Mouse (Mus musculus) hindbrain, embryonic 16.5 days (tissue): ENCODE measurements around the gene Arhgap35. TPM values are rescaled to one million over a fixed set of nuclear protein-coding genes. Genes with fewer than 3 reads are reported as not detected.

Source experiments
- ATAC-seq: fragments of 200-750 bp; cut with Nextera tagmentation; 2 replicates; pipeline ENCODE4 v1.8.0; 2017; ENCODE audit warnings: moderate TSS enrichment, moderate library complexity
- H3K27ac ChIP-seq: fragments of 300-500 bp; sonication (generic); 2 replicates; pipeline ENCODE4 v1.5.1; 2014; ENCODE audit warnings: low read depth, mild to moderate bottlenecking, control low read depth, low read length, moderate library complexity
- H3K27me3 ChIP-seq: fragments of 300-500 bp; sonication (generic); replicated peaks from 2 replicates; pipeline ENCODE4 v1.6.1; 2014; ENCODE audit warnings: low read length; ENCODE audit not compliant: control insufficient read depth, insufficient read depth
- H3K36me3 ChIP-seq: fragments of 300-500 bp; sonication (generic); 2 replicates; pipeline ENCODE4 v1.6.1; 2014; ENCODE audit warnings: mild to moderate bottlenecking, low read length, moderate library complexity, mixed read lengths; ENCODE audit not compliant: control insufficient read depth, insufficient read depth
- H3K4me1 ChIP-seq: fragments of 300-500 bp; sonication (generic); 2 replicates; pipeline ENCODE4 v1.6.1; 2014; ENCODE audit warnings: low read depth, low read length; ENCODE audit not compliant: control insufficient read depth, insufficient read depth
- H3K4me2 ChIP-seq: fragments of 300-500 bp; sonication (generic); 2 replicates; pipeline ENCODE4 v1.6.1; 2014; ENCODE audit warnings: mild to moderate bottlenecking, low read length, control low read depth, moderate library complexity
- H3K4me3 ChIP-seq: fragments of 300-500 bp; sonication (generic); 2 replicates; pipeline ENCODE4 v1.5.1; 2014; ENCODE audit warnings: mild to moderate bottlenecking, low read length, control low read depth, moderate library complexity
- H3K9ac ChIP-seq: fragments of 300-500 bp; sonication (generic); 2 replicates; pipeline ENCODE4 v1.6.1; 2014; ENCODE audit warnings: low read depth, mild to moderate bottlenecking, control low read depth, low read length, moderate library complexity
- H3K9me3 ChIP-seq: fragments of 300-500 bp; sonication (generic); 2 replicates; pipeline ENCODE4 v1.6.1; 2014; ENCODE audit warnings: mild to moderate bottlenecking, low read length, moderate library complexity; ENCODE audit not compliant: control insufficient read depth
- WGBS: fragments of 180-500 bp; shearing (Covaris S2); extraction: QIAGEN DNeasy Blood & Tissue Kit; methylation state at CpG from one replicate; pipeline ENCODE4 v1.1.7; 2014; 5-methylcytosine and 5-hydroxymethylcytosine counted together
- polyA plus RNA-seq: library from polyadenylated mRNA; unstranded; fragments of >200 nt; fragmentation: Nextera tagmentation; extraction: Ambion mirVana; gene quantifications from 2 replicates; pipeline ENCODE4 v1.2.1, GENCODE M21; 2015

The Arhgap35 gene
- polyA plus RNA-seq, 1 experiment from 2014 or later: 28.5 TPM

DNA sequence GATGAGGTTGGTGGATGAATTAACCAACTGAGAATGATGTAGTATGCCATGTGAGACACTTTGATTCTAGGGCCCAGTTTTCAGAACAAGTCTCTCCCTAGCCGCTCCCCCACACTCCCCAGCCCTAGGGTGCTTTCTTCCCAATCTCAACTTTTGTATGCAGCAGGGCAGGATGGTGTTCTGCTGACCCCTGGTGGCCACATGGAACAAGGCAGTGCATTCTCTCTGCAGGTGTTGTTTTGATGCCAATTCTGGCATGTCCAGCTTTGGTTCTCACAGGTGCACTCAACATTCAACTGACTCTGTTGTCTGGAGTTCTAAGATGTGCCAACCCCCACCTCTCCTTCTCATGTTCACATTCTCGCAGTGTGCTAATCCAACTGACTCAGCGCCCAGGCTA, 123.0 kb downstream of the Arhgap35 start:
- Histone ChIP-seq H3K36me3 (peaks cover 11% of the 10 kb centered on the region), H3K9ac (no peak overlapping the region), H3K9me3 (no peaks in the 10 kb centered on the region), H3K4me2 (no peak overlapping the region), H3K27ac (no peak overlapping the region), H3K4me1 (no peaks in the 10 kb centered on the region), H3K4me3 (no peak overlapping the region), H3K27me3 (no peaks in the 10 kb centered on the region)
- WGBS: 41% methylated on average over 3 of the region's 3 CpGs
- ATAC-seq: peak; percentile 57; the same call in 1 of the 2 replicates

DNA sequence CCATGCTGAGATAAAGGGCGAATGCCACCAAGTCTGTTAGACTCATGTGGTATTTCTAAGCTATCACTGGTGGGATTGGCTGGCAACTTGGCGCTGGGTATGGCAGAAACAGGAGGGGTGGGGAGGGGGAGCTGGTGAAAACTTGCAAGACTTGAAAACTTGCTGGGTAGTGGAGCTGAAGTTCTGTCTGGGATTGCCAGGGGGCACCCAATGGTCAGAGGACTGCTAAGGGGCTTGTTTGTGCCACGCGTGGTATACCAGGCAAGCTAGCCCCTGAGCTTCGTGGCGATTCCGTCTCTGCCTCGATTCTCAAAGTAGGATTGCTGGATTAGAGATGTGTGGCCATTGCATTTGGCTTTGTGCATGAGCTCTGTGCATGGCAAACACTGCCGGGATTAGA, 124.8 kb downstream of the Arhgap35 start:
- Histone ChIP-seq H3K4me1 (no peaks in the 10 kb centered on the region), H3K4me2 (no peak overlapping the region), H3K27me3 (no peaks in the 10 kb centered on the region), H3K4me3 (no peak overlapping the region), H3K36me3 (no peaks in the 10 kb centered on the region), H3K9me3 (no peaks in the 10 kb centered on the region), H3K27ac (no peak overlapping the region), H3K9ac (no peak overlapping the region)
- WGBS: 83% methylated on average over 9 of the region's 9 CpGs
- no peak for ATAC-seq

- Histone ChIP-seq H3K9ac (no peak overlapping the region), H3K27ac (no peak overlapping the region)
Measured at GRCm38 (mm10) chr7:16488816-16489215, 126.0 kb downstream of the Arhgap35 start.

GRCm38 (mm10) chr7:16477628-16478027, 137.2 kb downstream of the Arhgap35 start, which contains the start of gene Npas1:
Gene Npas1, minus strand, starts transcription at chr7:16477728.
- H3K9ac ChIP-seq: peak within 1 kb of the TSS; percentile 51

More at GRCm38 (mm10) chr7:16488816-16489215, 126.0 kb downstream of the Arhgap35 start:
- Histone ChIP-seq H3K36me3 (no peaks in the 10 kb centered on the region), H3K4me3 (no peak overlapping the region), H3K9me3 (no peaks in the 10 kb centered on the region), H3K27me3 (no peaks in the 10 kb centered on the region), H3K4me1 (no peaks in the 10 kb centered on the region), H3K4me2 (no peak overlapping the region)
- ATAC-seq: no peak

DNA sequence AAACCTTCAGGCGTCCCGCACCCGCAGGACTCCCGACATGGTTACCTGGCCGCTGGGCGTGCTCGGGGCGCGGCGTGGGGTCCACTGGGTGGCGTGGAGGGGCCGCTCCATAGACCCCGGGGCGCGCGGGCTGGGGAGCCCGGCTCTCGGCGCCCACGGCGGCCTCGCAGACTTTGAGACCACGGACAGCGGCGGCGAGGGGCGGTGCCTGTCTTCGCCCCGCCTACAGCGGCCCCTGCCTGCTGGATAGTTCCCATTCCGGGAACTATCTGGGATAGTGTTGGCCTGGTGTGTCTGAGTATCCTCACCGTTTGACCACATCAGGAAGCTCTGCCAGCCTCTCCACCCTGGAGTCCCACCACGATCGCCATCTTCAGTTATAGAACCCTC, 138.2 kb downstream of the Arhgap35 start:
- Histone ChIP-seq H3K36me3 (no peaks in the 10 kb centered on the region), H3K4me3 (peak overlapping the region; percentile 44), H3K4me2 (peak overlapping the region; percentile 60), H3K27me3 (peaks cover 41% of the 10 kb centered on the region), H3K9ac (peak overlapping the region; percentile 51), H3K4me1 (peaks cover 18% of the 10 kb centered on the region), H3K27ac (no peak overlapping the region), H3K9me3 (no peaks in the 10 kb centered on the region)
- peak; percentile 26; the same call in 1 of the 2 replicates for ATAC-seq
- 1% methylated on average over 33 of the region's 34 CpGs for WGBS

More at GRCm38 (mm10) chr7:16477628-16478027, 137.2 kb downstream of the Arhgap35 start, which contains the start of gene Npas1:
- H3K27ac ChIP-seq: no peak within 1 kb of the TSS
- H3K36me3 ChIP-seq: no peaks in the 10 kb centered on the region
- peak within 1 kb of the TSS; percentile 60 for H3K4me2 ChIP-seq
- peaks cover 18% of the 10 kb centered on the region for H3K4me1 ChIP-seq
- H3K9me3 ChIP-seq: no peaks in the 10 kb centered on the region
- 90% methylated on average over 8 of the region's 8 CpGs for WGBS
- H3K27me3 ChIP-seq: peaks cover 41% of the 10 kb centered on the region
- no peak for ATAC-seq
- peak within 1 kb of the TSS; percentile 44 for H3K4me3 ChIP-seq

DNA sequence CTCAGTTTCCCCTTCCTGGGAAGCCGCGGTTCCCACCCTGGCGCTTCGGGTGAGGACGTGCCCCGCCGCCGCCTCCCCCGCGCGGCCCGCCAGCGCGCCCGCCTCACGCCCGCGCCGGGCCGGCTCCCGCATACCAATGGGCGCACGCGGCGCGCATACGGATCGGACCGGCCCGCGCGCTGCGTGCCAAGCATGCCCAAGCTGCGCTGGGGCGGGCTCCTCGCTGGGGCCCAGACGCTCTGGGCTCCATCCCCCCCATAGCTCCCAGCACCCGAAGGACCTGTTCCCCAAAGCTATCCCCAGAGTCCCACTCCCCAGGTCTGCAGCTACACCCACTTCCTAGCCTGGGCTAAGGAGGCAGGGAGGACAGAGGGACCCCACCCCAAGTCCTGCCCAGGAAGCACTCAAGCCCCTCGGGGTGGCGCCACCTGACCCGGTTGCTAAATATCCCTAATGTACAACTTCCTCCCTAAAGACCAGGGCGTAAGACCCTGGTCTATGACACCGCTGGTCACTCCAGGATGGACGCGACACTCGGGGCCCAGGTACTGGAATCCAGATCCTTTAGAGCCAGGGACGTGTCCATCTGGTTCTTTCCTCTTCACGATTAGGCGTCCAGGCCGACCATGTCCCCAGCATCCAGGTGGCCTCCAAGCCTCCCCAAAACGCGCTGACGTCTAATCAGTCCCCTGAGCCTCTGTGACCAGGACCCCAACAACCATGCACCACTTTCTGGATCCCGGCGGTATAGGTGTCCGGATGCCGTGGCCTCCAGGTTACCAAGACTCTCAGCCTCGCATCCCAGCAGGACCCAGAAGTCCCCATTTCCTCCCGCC, 138.8 kb downstream of the Arhgap35 start:
- peak overlapping the region; percentile 60 for H3K4me2 ChIP-seq

GRCm38 (mm10) chr7:16475321-16475720, 139.5 kb downstream of the Arhgap35 start:
- H3K9ac ChIP-seq: peak overlapping the region; percentile 35; the same call in 1 of the 2 replicates

More for the DNA sequence above, 138.8 kb downstream of the Arhgap35 start:
- peak; percentile 25 for ATAC-seq
- Histone ChIP-seq H3K27ac (no peak overlapping the region), H3K9me3 (no peaks in the 10 kb centered on the region), H3K27me3 (peaks cover 41% of the 10 kb centered on the region), H3K9ac (peak overlapping the region; percentile 51), H3K36me3 (no peaks in the 10 kb centered on the region), H3K4me3 (peak overlapping the region; percentile 44), H3K4me1 (peaks cover 18% of the 10 kb centered on the region)
- WGBS: 1% methylated on average over 45 of the region's 59 CpGs

DNA sequence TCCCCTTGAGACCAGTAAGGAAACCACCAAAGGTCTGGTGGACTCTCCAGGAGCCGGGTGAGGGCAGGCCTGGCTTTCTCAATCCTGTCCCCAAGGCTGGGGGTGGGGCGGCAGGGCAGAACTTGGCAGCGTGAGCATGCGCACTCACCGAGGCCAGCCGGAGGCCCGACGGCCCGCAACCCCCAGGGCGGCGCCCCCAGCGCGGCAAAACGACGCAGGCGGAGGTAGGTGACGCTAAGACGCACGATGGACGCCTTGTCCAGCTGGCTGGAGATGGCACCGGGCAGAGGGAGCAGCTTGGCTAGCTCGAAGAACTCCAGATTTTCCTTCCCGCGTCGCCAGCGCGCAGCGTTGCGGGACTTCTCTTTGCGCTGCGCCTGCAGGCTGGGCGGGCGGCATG, 140.3 kb downstream of the Arhgap35 start:
- no peaks in the 10 kb centered on the region for H3K36me3 ChIP-seq
- H3K4me1 ChIP-seq: peaks cover 18% of the 10 kb centered on the region
- no peak for ATAC-seq
- H3K4me2 ChIP-seq: peak overlapping the region; percentile 40
- H3K27me3 ChIP-seq: peaks cover 48% of the 10 kb centered on the region
- 0 out of 2 replicates have a peak overlapping the region, but pooled peaks have one; percentile 4 for H3K9ac ChIP-seq
- no peak overlapping the region for H3K27ac ChIP-seq
- 6% methylated on average over 32 of the region's 33 CpGs for WGBS
- peak overlapping the region; percentile 14; the same call in 1 of the 2 replicates for H3K4me3 ChIP-seq
- H3K9me3 ChIP-seq: no peaks in the 10 kb centered on the region

More at GRCm38 (mm10) chr7:16475321-16475720, 139.5 kb downstream of the Arhgap35 start:
- Histone ChIP-seq H3K27ac (no peak overlapping the region), H3K4me2 (peak overlapping the region; percentile 60), H3K36me3 (no peaks in the 10 kb centered on the region), H3K9me3 (no peaks in the 10 kb centered on the region), H3K4me3 (peak overlapping the region; percentile 44), H3K4me1 (peaks cover 18% of the 10 kb centered on the region), H3K27me3 (peaks cover 45% of the 10 kb centered on the region)
- 7% methylated on average over 22 of the region's 23 CpGs for WGBS
- no peak for ATAC-seq

GRCm38 (mm10) chr7:16473847-16474246, 140.9 kb downstream of the Arhgap35 start:
- Histone ChIP-seq H3K27me3 (peaks cover 48% of the 10 kb centered on the region), H3K4me1 (peaks cover 18% of the 10 kb centered on the region), H3K27ac (no peak overlapping the region), H3K9me3 (no peaks in the 10 kb centered on the region), H3K36me3 (no peaks in the 10 kb centered on the region), H3K4me2 (no peak overlapping the region), H3K9ac (no peak overlapping the region), H3K4me3 (no peak overlapping the region)
- no peak for ATAC-seq
- 52% methylated on average over 8 of the region's 8 CpGs for WGBS
